Mouse (Mus musculus): ENCODE results near the gene Igsf3. TPM values are rescaled to one million over a fixed set of nuclear protein-coding genes. Genes with fewer than 3 reads are reported as not detected.

Igsf3 gene
- total RNA-seq, 2 experiments from 2014 or later = 0.96 to 2.8 TPM

- ATAC-seq (replicated peaks; ENCODE audit: low FRiP score, poor library complexity, severe bottlenecking) = no peak
These were observed 116.0 kb downstream of the Igsf3 start for GRCm38 (mm10) chr3:101492908-101493307.

DNA sequence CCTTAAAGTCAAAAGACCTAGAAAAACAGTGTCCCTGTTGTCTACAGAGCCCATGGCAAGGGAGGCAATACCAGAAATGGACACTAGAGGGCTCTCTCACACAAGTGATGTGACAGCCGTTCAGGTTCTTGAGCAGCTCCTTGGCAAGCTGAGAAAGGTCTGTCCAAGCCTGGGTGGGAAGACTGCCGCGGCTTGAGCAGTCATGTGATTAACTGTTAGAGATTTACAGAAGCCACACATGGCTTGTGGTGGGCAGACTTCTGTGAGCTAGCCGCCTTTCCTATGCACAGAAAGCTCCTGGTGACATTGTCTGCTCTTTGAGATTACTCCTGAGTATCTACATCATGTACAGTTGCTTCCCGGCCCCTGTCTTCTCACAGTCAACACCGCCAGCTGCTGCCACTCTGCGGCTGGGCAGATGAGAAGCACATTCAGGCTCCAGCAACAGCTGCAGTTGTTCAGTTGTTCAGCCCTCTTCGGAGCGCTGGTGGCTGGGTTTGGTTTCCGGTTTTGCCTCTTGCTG, 117.1 kb downstream of the Igsf3 start:
- peak; percentile 79 for ATAC-seq (replicated peaks; ENCODE audit: low FRiP score, poor library complexity, severe bottlenecking)

DNA sequence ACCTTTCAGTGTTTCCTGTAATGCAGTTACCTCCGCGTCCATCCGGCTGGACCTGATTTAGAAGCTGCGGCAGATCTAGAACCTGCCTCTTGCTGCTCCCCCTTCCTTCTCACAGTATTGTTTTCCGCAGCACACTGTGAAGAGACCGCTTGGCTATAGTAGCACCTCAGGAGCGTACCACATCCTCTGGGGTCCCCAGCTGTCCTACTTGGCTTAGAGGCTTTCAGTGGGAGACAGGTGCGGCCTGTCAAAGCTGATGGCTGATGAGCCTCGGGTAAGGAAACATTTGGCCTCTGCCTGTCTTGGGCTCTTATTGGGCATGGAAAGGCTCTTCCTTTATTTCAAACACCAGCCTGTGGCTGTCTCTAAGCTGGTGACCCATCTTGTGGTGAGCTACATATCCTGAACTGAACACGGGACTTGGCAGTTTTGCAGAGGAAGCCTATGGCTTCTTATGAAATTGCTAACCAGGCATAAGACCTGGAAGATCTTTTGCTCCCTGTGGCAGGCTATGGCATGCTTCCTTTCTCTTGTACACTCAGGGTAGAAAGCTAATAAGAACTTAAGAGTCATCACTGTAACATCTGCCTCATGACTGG, 120.6 kb downstream of the Igsf3 start:
- ATAC-seq (replicated peaks; ENCODE audit: low FRiP score, poor library complexity, severe bottlenecking) = no peak

- no peak for ATAC-seq (replicated peaks; ENCODE audit: low FRiP score, poor library complexity, severe bottlenecking)
These were observed 123.0 kb downstream of the Igsf3 start for GRCm38 (mm10) chr3:101499906-101500305.

DNA sequence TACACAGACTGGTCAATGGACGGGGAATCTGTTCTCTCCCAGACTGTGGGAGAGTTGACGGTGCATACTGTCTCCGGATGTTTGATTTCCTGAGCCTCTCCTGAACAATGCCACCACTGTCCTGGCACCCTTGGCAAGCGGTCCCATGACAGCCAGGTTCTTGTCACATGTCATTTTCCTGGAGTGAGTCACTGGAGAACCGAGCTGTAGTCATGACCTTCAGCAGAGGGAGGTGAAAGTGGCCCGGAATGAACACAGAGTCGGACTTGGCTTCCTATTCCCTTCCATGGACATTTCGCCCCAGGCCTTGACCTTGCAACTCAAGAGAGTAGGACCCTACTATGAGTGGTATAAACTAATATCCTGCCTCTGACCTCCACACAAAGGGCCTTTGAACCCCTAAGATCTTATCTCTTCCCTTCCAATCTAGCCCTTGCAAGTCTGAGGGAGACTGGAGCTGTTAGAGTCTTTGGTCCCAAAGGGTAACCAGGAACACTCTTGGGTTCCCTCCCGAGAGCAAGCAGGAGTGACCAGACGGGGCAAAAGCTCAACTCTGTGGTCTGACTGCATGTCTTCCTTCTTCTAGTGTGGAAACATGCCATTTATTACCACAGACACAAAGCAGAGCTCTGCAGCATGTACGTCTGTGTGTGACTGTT, 123.6 kb downstream of the Igsf3 start:
- ATAC-seq (replicated peaks; ENCODE audit: low FRiP score, poor library complexity, severe bottlenecking) = no peak

GRCm38 (mm10) chr3:101501611-101502010, 124.7 kb downstream of the Igsf3 start:
- ATAC-seq (replicated peaks; ENCODE audit: low FRiP score, poor library complexity, severe bottlenecking) = no peak

DNA sequence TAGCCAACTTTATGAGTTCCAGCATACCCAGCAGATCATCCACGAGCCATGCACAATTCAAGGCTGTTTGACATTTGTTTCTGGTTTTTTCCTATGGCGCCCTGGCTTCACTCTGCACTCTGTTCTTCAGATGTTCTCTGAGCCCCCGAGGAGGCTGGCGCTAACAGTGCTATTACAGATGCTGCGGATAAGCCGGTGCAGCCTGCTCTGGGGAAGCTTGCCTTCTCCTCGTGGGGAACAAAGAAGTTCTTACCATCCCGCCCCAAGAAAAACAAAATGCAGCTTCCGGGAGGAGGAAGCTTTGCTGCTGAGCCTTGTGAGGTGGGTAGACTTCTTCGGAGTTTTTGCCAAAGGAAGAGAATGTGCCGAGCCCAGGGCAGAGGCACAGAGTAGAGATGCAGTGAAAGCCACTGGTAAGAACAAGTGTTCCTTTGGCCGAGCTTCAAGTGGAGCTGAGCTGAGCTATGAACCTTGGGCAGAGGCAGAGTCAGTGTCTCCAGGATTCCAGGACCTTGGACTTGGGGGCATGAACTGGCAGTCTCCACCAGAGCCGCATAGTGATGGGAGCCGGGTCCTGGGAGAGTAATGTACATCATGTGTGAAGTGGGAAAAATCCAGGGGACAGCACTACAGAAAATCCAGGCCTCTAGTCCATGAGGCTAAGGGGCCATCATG, 125.3 kb downstream of the Igsf3 start:
- no peak for ATAC-seq (replicated peaks; ENCODE audit: low FRiP score, poor library complexity, severe bottlenecking)

- ATAC-seq (replicated peaks; ENCODE audit: low FRiP score, poor library complexity, severe bottlenecking) = 0 out of 2 replicates have a peak, but pooled peaks have one; percentile 48
These were observed 129.3 kb downstream of the Igsf3 start for GRCm38 (mm10) chr3:101506179-101506578.

DNA sequence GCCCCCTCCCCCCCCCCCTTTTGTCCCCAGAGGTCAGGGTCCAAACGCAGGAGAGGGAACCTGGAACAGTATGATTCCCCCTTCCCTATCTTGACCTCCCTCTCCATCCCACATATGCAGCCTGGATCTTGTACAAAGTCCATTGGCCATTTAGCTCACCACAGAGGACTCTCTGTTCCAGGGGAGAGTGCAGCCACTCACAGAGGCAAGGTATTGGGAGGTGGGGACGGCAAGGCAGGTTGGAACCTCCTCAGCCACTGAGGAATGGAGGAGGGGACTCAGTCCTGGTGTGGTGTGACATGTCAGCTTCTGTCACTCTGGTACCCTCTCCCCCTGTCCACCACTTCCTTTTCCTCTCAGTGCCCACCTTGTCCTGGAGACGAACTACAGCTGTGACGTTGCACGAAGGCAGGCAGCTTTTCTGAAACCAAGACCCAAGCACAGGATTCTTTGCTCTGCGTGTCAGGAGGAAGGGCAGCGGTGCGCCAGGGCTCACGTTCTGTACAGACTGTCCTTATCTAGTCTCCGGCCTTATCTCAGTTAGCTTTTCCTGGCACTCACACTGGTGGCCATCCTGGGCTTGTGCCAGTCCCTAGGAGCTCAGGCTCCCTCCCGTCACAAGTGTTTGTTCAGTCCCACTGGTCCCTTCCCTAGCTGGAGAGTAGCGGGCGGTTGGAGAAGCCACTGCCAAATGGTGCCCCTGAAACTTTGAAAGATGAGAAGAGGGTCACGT, 130.3 kb downstream of the Igsf3 start:
- ATAC-seq (replicated peaks; ENCODE audit: low FRiP score, poor library complexity, severe bottlenecking) = no peak

DNA sequence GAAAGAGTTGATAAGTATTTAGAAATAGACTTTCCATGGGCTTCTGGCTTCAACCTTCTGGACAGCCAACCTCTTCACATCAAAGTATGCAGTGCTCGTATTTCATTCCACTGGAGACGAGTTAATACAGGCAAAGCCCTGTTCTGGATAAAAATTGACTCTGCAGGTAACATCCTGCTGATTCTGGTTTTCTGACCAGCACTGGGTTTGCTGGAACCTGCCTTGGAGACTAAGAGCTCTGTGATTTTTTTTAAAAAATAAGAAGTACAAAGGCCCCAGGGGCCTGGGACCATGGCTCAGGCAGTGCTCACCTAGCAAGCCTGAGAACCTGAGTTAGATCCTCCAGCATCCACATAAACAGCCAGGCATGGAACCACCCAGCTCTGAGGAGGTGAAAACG, 130.9 kb downstream of the Igsf3 start:
- ATAC-seq (replicated peaks; ENCODE audit: low FRiP score, poor library complexity, severe bottlenecking) = no peak

- no peak for ATAC-seq (replicated peaks; ENCODE audit: low FRiP score, poor library complexity, severe bottlenecking)
These were observed 133.0 kb downstream of the Igsf3 start for GRCm38 (mm10) chr3:101509707-101510544.

- ATAC-seq (replicated peaks; ENCODE audit: low FRiP score, poor library complexity, severe bottlenecking) = no peak
These were observed 133.7 kb downstream of the Igsf3 start for GRCm38 (mm10) chr3:101510632-101511031.

Other genes starting within 250 kb of the Igsf3 start
- gene Cd2, start 89.1 kb upstream of the Igsf3 start, total RNA-seq (2015; ENCODE audit: low replicate concordance) = not detected in 2 replicates
- gene Cd2, start 89.1 kb upstream of the Igsf3 start, total RNA-seq (2017; ENCODE audit: low replicate concordance) = 1.3 TPM in 1 of 2 replicates, not detected in the other
- gene Atp1a1, start 227.6 kb downstream of the Igsf3 start, total RNA-seq (2015; ENCODE audit: low replicate concordance) = 24.4 and 27.4 TPM in 2 replicates
- gene Atp1a1, start 227.6 kb downstream of the Igsf3 start, total RNA-seq (2017; ENCODE audit: low replicate concordance) = 36.5 and 36.7 TPM in 2 replicates